Mouse (Mus musculus) heart, postnatal 4 days (tissue): Measurements from ENCODE around the gene Nr1d2. TPM values are rescaled to one million over a fixed set of nuclear protein-coding genes. Genes with fewer than 3 reads are reported as not detected.
"Not testable (repeated sequence)": the region's sequence is repeated elsewhere in the genome, so short reads cannot be mapped to it uniquely, and the experiment has no call there.

Experiments
- DNase-seq: peaks from one replicate; pipeline ENCODE4 v3.0.0; 2021
- microRNA-seq, 2 experiments: library from miRNA; unstranded; fragments of <30 nt; microRNA quantifications; one replicate each; pipeline ENCODE4 v1.2.0; 2021 to 2022
- total RNA-seq, 2 experiments: library from RNA; stranded (reverse); gene quantifications; 2 replicates each; pipeline ENCODE4 v1.2.3; 2021

The Nr1d2 gene
- total RNA-seq, 2 experiments from 2014 or later, result 36.3 to 39.3 TPM

- not testable (repeated sequence) for DNase-seq
These were observed 7.1 kb downstream of the Nr1d2 start for GRCm38 (mm10) chr14:18231866-18232265.

- DNase-seq, result not testable (repeated sequence)
These were observed 9.2 kb downstream of the Nr1d2 start for GRCm38 (mm10) chr14:18229751-18230150.

- peak; percentile 26 for DNase-seq
These were observed 12.7 kb downstream of the Nr1d2 start for GRCm38 (mm10) chr14:18226181-18226580.

GRCm38 (mm10) chr14:18225431-18225830, 13.5 kb downstream of the Nr1d2 start:
- DNase-seq, result not testable (repeated sequence)

- no peak for DNase-seq
These were observed 16.9 kb downstream of the Nr1d2 start for GRCm38 (mm10) chr14:18221977-18222376.

- DNase-seq, result no peak
These were observed 21.8 kb downstream of the Nr1d2 start for GRCm38 (mm10) chr14:18217158-18217557.

- DNase-seq, result no peak
These were observed 22.5 kb downstream of the Nr1d2 start for GRCm38 (mm10) chr14:18216428-18216827.

GRCm38 (mm10) chr14:18210795-18211194, 28.1 kb downstream of the Nr1d2 start:
- DNase-seq, result peak; percentile 42

GRCm38 (mm10) chr14:18204315-18204714, 34.6 kb downstream of the Nr1d2 start:
- not testable (repeated sequence) for DNase-seq

GRCm38 (mm10) chr14:18201413-18201812, 37.5 kb downstream of the Nr1d2 start:
- DNase-seq, result no peak

GRCm38 (mm10) chr14:18186883-18187417, 52.0 kb downstream of the Nr1d2 start:
- DNase-seq, result peak; percentile 51

GRCm38 (mm10) chr14:18177531-18177930, 61.4 kb downstream of the Nr1d2 start:
- DNase-seq, result not testable (repeated sequence)

- no peak for DNase-seq
These were observed 71.3 kb downstream of the Nr1d2 start for GRCm38 (mm10) chr14:18167597-18167996.

GRCm38 (mm10) chr14:18167041-18167440, 71.9 kb downstream of the Nr1d2 start:
- DNase-seq, result peak; percentile 36

Small RNA genes within 50 kb of the gene (microRNA-seq; reads per million reads assigned to microRNA genes)
- gene Gm44469, result 0 reads per million in 2 experiments

Other genes starting within 250 kb of the Nr1d2 start
- 10 to 100 TPM; 20.0 to 22.3 TPM for gene Nkiras1, start 32.0 kb upstream of the Nr1d2 start, total RNA-seq
- 1,000 to 10,000 TPM in 1 of 2 experiments, 100 to 1,000 TPM in 1; 916 to 1,021 TPM for gene Rpl15, start 32.3 kb upstream of the Nr1d2 start, total RNA-seq
- 10 to 100 TPM; 43.7 to 47.1 TPM for gene Ube2e1, start 92.7 kb upstream of the Nr1d2 start, total RNA-seq